Mouse (Mus musculus) MEL (cell line): ENCODE data around the gene Sertad2. TPM values are rescaled to one million over a fixed set of nuclear protein-coding genes. Genes with fewer than 3 reads are reported as not detected.

Source experiments
- DNase-seq: peaks from one replicate; pipeline ENCODE4 v3.0.0; 2011; ENCODE audit warnings: low read depth, low spot score
- H3K27ac ChIP-seq: 2 replicates; pipeline ENCODE4 v1.5.1; 2012; ENCODE audit warnings: low read depth, mild to moderate bottlenecking, control low read depth, low read length, moderate library complexity; ENCODE audit not compliant: control insufficient read depth
- H3K27me3 ChIP-seq, 2 experiments: fragments of 150-350 bp in 1 of 2; sonication (generic) in 1 of 2; 2 replicates each; pipeline ENCODE4 v1.6.1; 2012; ENCODE audit warnings: low read length in 2 of 2, mild to moderate bottlenecking in 2 of 2, improper control_type of control experiment in 1 of 2, moderate library complexity in 1 of 2; ENCODE audit not compliant: insufficient read depth in 2 of 2, control insufficient read depth in 1 of 2
- H3K36me3 ChIP-seq, 2 experiments: 2 replicates each; pipeline ENCODE4 v1.6.1; 2012 to 2014; ENCODE audit warnings: low read length in 2 of 2, improper control_type of control experiment in 1 of 2, inconsistent platforms in 1 of 2, mild to moderate bottlenecking in 1 of 2; ENCODE audit not compliant: insufficient read depth in 2 of 2, control insufficient read depth in 1 of 2
- H3K4me1 ChIP-seq, 2 experiments: fragments of 150-350 bp in 1 of 2; sonication (generic) in 1 of 2; 2 replicates each; pipeline ENCODE4 v1.6.1; 2012; ENCODE audit warnings: low read length in 2 of 2, improper control_type of control experiment in 1 of 2, mild to moderate bottlenecking in 1 of 2; ENCODE audit not compliant: insufficient read depth in 2 of 2, control insufficient read depth in 1 of 2
- H3K4me3 ChIP-seq, 2 experiments: fragments of 150-350 bp in 1 of 2; sonication (generic) in 1 of 2; 2 replicates each; pipeline ENCODE4 v1.5.1; 2012; ENCODE audit warnings: low read depth in 2 of 2, low read length in 2 of 2, mild to moderate bottlenecking in 2 of 2, moderate library complexity in 2 of 2, control low read depth in 1 of 2, improper control_type of control experiment in 1 of 2; ENCODE audit not compliant: control insufficient read depth in 1 of 2, insufficient read depth in 1 of 2
- H3K79me2 ChIP-seq: 2 replicates; pipeline ENCODE4 v1.6.1; 2012; ENCODE audit warnings: mild to moderate bottlenecking, low read length, moderate library complexity; ENCODE audit not compliant: control insufficient read depth, poor library complexity, insufficient read depth
- H3K9ac ChIP-seq: 2 replicates; pipeline ENCODE4 v1.6.1; 2012; ENCODE audit warnings: low read depth, mild to moderate bottlenecking, control low read depth, low read length, moderate library complexity; ENCODE audit not compliant: control insufficient read depth, poor library complexity, severe bottlenecking
- H3K9me3 ChIP-seq: fragments of 150-350 bp; sonication (generic); replicated peaks from 2 replicates; pipeline ENCODE4 v1.6.1; 2012; ENCODE audit warnings: mild to moderate bottlenecking, low read length, improper control_type of control experiment, moderate library complexity; ENCODE audit not compliant: insufficient read depth
- CHD2 ChIP-seq: IDR thresholded peaks from 2 replicates; pipeline ENCODE4 v1.6.1; 2011; ENCODE audit warnings: low read length, improper control_type of control experiment
- CTCF ChIP-seq, 3 experiments: IDR thresholded peaks in 2 of 3; conservative IDR thresholded peaks in 1 of 3; 2 replicates each; pipeline ENCODE4 v1.5.1; 2011 to 2012; ENCODE audit warnings: low read length in 3 of 3, low read depth in 2 of 3, mild to moderate bottlenecking in 2 of 3, improper control_type of control experiment in 1 of 3, inconsistent platforms in 1 of 3, mixed read lengths in 1 of 3, moderate library complexity in 1 of 3; ENCODE audit not compliant: control insufficient read depth in 1 of 3, insufficient read depth in 1 of 3, poor library complexity in 1 of 3, severe bottlenecking in 1 of 3
- E2F4 ChIP-seq: IDR thresholded peaks from 2 replicates; pipeline ENCODE4 v1.6.1; 2011; ENCODE audit warnings: low read depth, low read length, improper control_type of control experiment, borderline replicate concordance
- EP300 ChIP-seq, 2 experiments: IDR thresholded peaks; 2 replicates each; pipeline ENCODE4 v1.6.1; 2011; ENCODE audit warnings: improper control_type of control experiment in 2 of 2, low read length in 2 of 2, low read depth in 1 of 2, mild to moderate bottlenecking in 1 of 2
- GATA1 ChIP-seq: IDR thresholded peaks from 2 replicates; pipeline ENCODE4 v1.6.1; 2011; ENCODE audit warnings: low read depth, low read length, improper control_type of control experiment
- JUND ChIP-seq: IDR thresholded peaks from 2 replicates; pipeline ENCODE4 v1.6.1; 2011; ENCODE audit warnings: low read depth, mild to moderate bottlenecking, improper control_type of control experiment, low read length
- MAFK ChIP-seq: IDR thresholded peaks from 2 replicates; pipeline ENCODE4 v1.6.1; 2011; ENCODE audit warnings: low read depth, mild to moderate bottlenecking, low read length, improper control_type of control experiment, borderline replicate concordance
- MAX ChIP-seq: IDR thresholded peaks from 2 replicates; pipeline ENCODE4 v1.6.1; 2011; ENCODE audit warnings: low read length, improper control_type of control experiment
- MYC ChIP-seq: IDR thresholded peaks from 2 replicates; pipeline ENCODE4 v1.6.1; 2011; ENCODE audit warnings: low read depth, mild to moderate bottlenecking, low read length, improper control_type of control experiment, moderate library complexity
- NRF1 ChIP-seq: IDR thresholded peaks from 2 replicates; pipeline ENCODE4 v1.6.1; 2014; ENCODE audit warnings: low read depth, mild to moderate bottlenecking, inconsistent platforms, low read length, improper control_type of control experiment, moderate library complexity; ENCODE audit not compliant: poor library complexity, insufficient read depth, severe bottlenecking
- POLR2A ChIP-seq, 2 experiments: IDR thresholded peaks; 2 replicates each; pipeline ENCODE4 v1.6.1; 2011 to 2012; ENCODE audit warnings: low read length in 2 of 2, mild to moderate bottlenecking in 2 of 2, control low read depth in 1 of 2, improper control_type of control experiment in 1 of 2, low read depth in 1 of 2, moderate library complexity in 1 of 2; ENCODE audit not compliant: control insufficient read depth in 1 of 2, insufficient read depth in 1 of 2, poor library complexity in 1 of 2
- POLR2AphosphoS2 ChIP-seq: IDR thresholded peaks from 2 replicates; pipeline ENCODE4 v1.6.1; 2011; ENCODE audit warnings: low read length, improper control_type of control experiment
- POLR2AphosphoS5 ChIP-seq: IDR thresholded peaks from 2 replicates; pipeline ENCODE4 v1.6.1; 2012; ENCODE audit warnings: low read depth, borderline replicate concordance, mild to moderate bottlenecking, inconsistent platforms, low read length, moderate library complexity, mixed read lengths
- RAD21 ChIP-seq: IDR thresholded peaks from 2 replicates; pipeline ENCODE4 v1.6.1; 2011; ENCODE audit warnings: mild to moderate bottlenecking, low read depth, low read length, improper control_type of control experiment
- RCOR1 ChIP-seq: IDR thresholded peaks from 2 replicates; pipeline ENCODE4 v1.6.1; 2012; ENCODE audit warnings: low read depth, mild to moderate bottlenecking, inconsistent platforms, low read length, improper control_type of control experiment
- SIN3A ChIP-seq: IDR thresholded peaks from 2 replicates; pipeline ENCODE4 v1.6.1; 2012; ENCODE audit warnings: low read length, improper control_type of control experiment, inconsistent platforms
- SMC3 ChIP-seq: IDR thresholded peaks from 2 replicates; pipeline ENCODE4 v1.6.1; 2011; ENCODE audit warnings: low read depth, low read length, improper control_type of control experiment
- TAL1 ChIP-seq: IDR thresholded peaks from 2 replicates; pipeline ENCODE4 v1.6.1; 2012; ENCODE audit warnings: mild to moderate bottlenecking, inconsistent platforms, low read length, moderate library complexity, mixed read lengths
- TCF12 ChIP-seq: IDR thresholded peaks from 2 replicates; pipeline ENCODE4 v1.6.1; 2014; ENCODE audit warnings: low read depth, mild to moderate bottlenecking, inconsistent platforms, low read length, improper control_type of control experiment, moderate library complexity
- UBTF ChIP-seq: IDR thresholded peaks from 2 replicates; pipeline ENCODE4 v1.6.1; 2012; ENCODE audit warnings: low read depth, mild to moderate bottlenecking, inconsistent platforms, low read length, improper control_type of control experiment, moderate library complexity, borderline replicate concordance; ENCODE audit not compliant: insufficient read depth
- USF1 ChIP-seq: IDR thresholded peaks from 2 replicates; pipeline ENCODE4 v1.6.1; 2014; ENCODE audit warnings: low read depth, mild to moderate bottlenecking, inconsistent platforms, low read length, improper control_type of control experiment, moderate library complexity
- USF2 ChIP-seq, 2 experiments: IDR thresholded peaks; 2 replicates each; pipeline ENCODE4 v1.6.1; 2011 to 2012; ENCODE audit warnings: improper control_type of control experiment in 2 of 2, low read length in 2 of 2, borderline replicate concordance in 1 of 2, inconsistent platforms in 1 of 2, low read depth in 1 of 2, mild to moderate bottlenecking in 1 of 2; ENCODE audit not compliant: insufficient read depth in 1 of 2
- ZC3H11A ChIP-seq: IDR thresholded peaks from 2 replicates; pipeline ENCODE4 v1.6.1; 2012; ENCODE audit warnings: low read depth, mild to moderate bottlenecking, inconsistent platforms, low read length, improper control_type of control experiment
- ZKSCAN1 ChIP-seq: IDR thresholded peaks from 2 replicates; pipeline ENCODE4 v1.6.1; 2012; ENCODE audit warnings: low read depth, mild to moderate bottlenecking, inconsistent platforms, low read length, improper control_type of control experiment, moderate library complexity
- ZMIZ1 ChIP-seq: IDR thresholded peaks from 2 replicates; pipeline ENCODE4 v1.6.1; 2012; ENCODE audit warnings: low read depth, mild to moderate bottlenecking, inconsistent platforms, low read length, improper control_type of control experiment, moderate library complexity
- polyA plus RNA-seq, 2 experiments: library from polyadenylated mRNA; stranded (reverse) in 1 of 2; unstranded in 1 of 2; fragments of >175 nt in 1 of 2; fragments of >200 nt in 1 of 2; gene quantifications; 2 replicates each; pipeline versions ENCODE4 v1.2.1 to v1.2.4; 2012; ENCODE audit warnings: low replicate concordance in 2 of 2, low read depth in 1 of 2; ENCODE audit not compliant: insufficient read length in 2 of 2, insufficient read depth in 1 of 2, missing spikeins in 1 of 2
- total RNA-seq: library from RNA; depleted of rRNA; stranded (reverse); fragments of 300-350 nt; gene quantifications from 2 replicates; pipeline ENCODE4 v1.2.3, GENCODE M21; 2012

Sertad2 gene
- total and polyA plus RNA-seq, 3 experiments: 7.0 to 11.5 TPM; not detected in 1

DNA sequence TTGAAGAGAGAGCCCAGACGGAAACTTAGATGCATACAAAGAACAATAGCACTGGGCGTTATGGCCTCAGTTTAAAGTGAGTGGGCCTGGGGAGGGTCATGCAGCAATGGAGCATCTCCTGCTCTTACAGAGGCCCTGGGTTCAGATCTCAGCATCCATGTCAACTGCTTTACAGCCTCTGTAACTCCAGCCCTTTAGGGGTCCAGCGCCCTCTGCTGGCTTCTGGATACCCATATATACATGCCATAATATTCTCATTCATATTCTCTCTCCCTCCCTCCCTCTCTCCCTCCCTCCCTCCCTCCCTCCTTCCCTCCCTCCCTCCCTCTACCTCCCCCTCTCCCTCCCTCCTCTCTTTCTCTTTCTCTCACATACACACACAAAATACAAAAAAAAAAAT, 49.0 kb downstream of the Sertad2 start:
- H3K36me3 ChIP-seq: no peaks in the 10 kb centered on the region
- no peaks in the 10 kb centered on the region for H3K79me2 ChIP-seq
- no peak overlapping the region for H3K9ac ChIP-seq
- H3K4me3 ChIP-seq: no peak overlapping the region
- no peaks in the 10 kb centered on the region for H3K27me3 ChIP-seq
- TF ChIP-seq SIN3A: no peak
- TF ChIP-seq POLR2AphosphoS2: no peak
- TF ChIP-seq ZKSCAN1: no peak
- peak; percentile 52 to 70 (median 67) for TF ChIP-seq CTCF (IDR thresholded peaks at IDR 0.05 in 2 of 3, conservative IDR thresholded peaks at IDR 0.05 in 1 of 3; ENCODE audit: control insufficient read depth in 1 of 3, insufficient read depth in 1 of 3, low read depth in 2 of 3, low read length in 3 of 3, poor library complexity in 1 of 3, severe bottlenecking in 1 of 3)
- TF ChIP-seq RAD21: peak; percentile 65
- no peak for TF ChIP-seq TCF12
- TF ChIP-seq USF2 (IDR thresholded peaks at IDR 0.05; ENCODE audit: borderline replicate concordance in 1 of 2, insufficient read depth in 1 of 2, low read depth in 1 of 2, low read length in 2 of 2): no peak
- TF ChIP-seq SMC3: peak; percentile 79
- no peak for TF ChIP-seq EP300 (IDR thresholded peaks at IDR 0.05; ENCODE audit: low read depth in 1 of 2, low read length in 2 of 2)
- TF ChIP-seq JUND: no peak
- TF ChIP-seq POLR2AphosphoS5: no peak
- TF ChIP-seq POLR2A (IDR thresholded peaks at IDR 0.05; ENCODE audit: control insufficient read depth in 1 of 2, insufficient read depth in 1 of 2, low read depth in 1 of 2, low read length in 2 of 2, poor library complexity in 1 of 2): no peak
- TF ChIP-seq MAFK: no peak
- no peak for TF ChIP-seq UBTF
- TF ChIP-seq NRF1: no peak
- no peak for TF ChIP-seq MYC
- no peak for TF ChIP-seq E2F4
- no peak for TF ChIP-seq CHD2
- no peak for TF ChIP-seq ZMIZ1
- TF ChIP-seq TAL1: no peak
- no peak for TF ChIP-seq GATA1
- TF ChIP-seq ZC3H11A: peak; percentile 76
- no peak for TF ChIP-seq USF1
- TF ChIP-seq MAX: no peak
- no peak for TF ChIP-seq RCOR1
- H3K9me3 ChIP-seq: no peaks in the 10 kb centered on the region
- no peaks in the 10 kb centered on the region for H3K4me1 ChIP-seq
- peak; percentile 71 for DNase-seq
- H3K27ac ChIP-seq: no peak overlapping the region
